Mouse (Mus musculus) midbrain, embryonic 15.5 days (tissue): ENCODE results near the gene Jakmip3. TPM values are rescaled to one million over a fixed set of nuclear protein-coding genes. Genes with fewer than 3 reads are reported as not detected.
A peak's percentile ranks its signal among the peaks of the same experiment; 100 is the strongest.

Experiments
- ATAC-seq: fragments of 200-750 bp; cut with Nextera tagmentation; replicated peaks from 2 replicates; pipeline ENCODE4 v1.8.0; 2017; ENCODE audit warnings: moderate TSS enrichment
- H3K27ac ChIP-seq: fragments of 300-500 bp; sonication (generic); 2 replicates; pipeline ENCODE4 v1.5.1; 2015; ENCODE audit warnings: mild to moderate bottlenecking, inconsistent platforms
- H3K27me3 ChIP-seq: fragments of 300-500 bp; sonication (generic); replicated peaks from 2 replicates; pipeline ENCODE4 v1.6.1; 2015; ENCODE audit warnings: inconsistent platforms
- H3K36me3 ChIP-seq: fragments of 300-500 bp; sonication (generic); replicated peaks from 2 replicates; pipeline ENCODE4 v1.6.1; 2015; ENCODE audit warnings: inconsistent platforms
- H3K4me1 ChIP-seq: fragments of 300-500 bp; sonication (generic); 2 replicates; pipeline ENCODE4 v1.6.1; 2015; ENCODE audit warnings: inconsistent platforms
- H3K4me2 ChIP-seq: fragments of 300-500 bp; sonication (generic); 2 replicates; pipeline ENCODE4 v1.6.1; 2015; ENCODE audit warnings: inconsistent platforms, mild to moderate bottlenecking, moderate library complexity
- H3K4me3 ChIP-seq: fragments of 300-500 bp; sonication (generic); 2 replicates; pipeline ENCODE4 v1.5.1; 2015; ENCODE audit warnings: mild to moderate bottlenecking, inconsistent platforms
- H3K9ac ChIP-seq: fragments of 300-500 bp; sonication (generic); 2 replicates; pipeline ENCODE4 v1.6.1; 2015; ENCODE audit warnings: mild to moderate bottlenecking, inconsistent platforms
- H3K9me3 ChIP-seq: fragments of 300-500 bp; sonication (generic); 2 replicates; pipeline ENCODE4 v1.6.1; 2016; ENCODE audit warnings: inconsistent platforms
- WGBS: fragments of 180-500 bp; shearing (Covaris S2); methylation state at CpG from one replicate; pipeline ENCODE4 v1.1.7; 2015; ENCODE audit warnings: mixed read lengths; 5-methylcytosine and 5-hydroxymethylcytosine counted together
- polyA plus RNA-seq: library from polyadenylated mRNA; unstranded; fragments of >200 nt; fragmentation: Nextera tagmentation; extraction: Ambion mirVana; gene quantifications from 2 replicates; pipeline ENCODE4 v1.2.1, GENCODE M21; 2015

Jakmip3 gene
- polyA plus RNA-seq, 1 experiment from 2014 or later: 11.1 TPM

GRCm38 (mm10) chr7:138919156-138919944 lies 21.2 kb upstream of the Jakmip3 start:
- Histone ChIP-seq H3K4me1 (peaks cover 12% of the 10 kb centered on the region), H3K27me3 (no peaks in the 10 kb centered on the region), H3K9ac (peak overlapping the region; percentile 22; the same call in 1 of the 2 replicates), H3K27ac (0 out of 2 replicates have a peak overlapping the region, but pooled peaks have one; percentile 25), H3K4me2 (peak overlapping the region; percentile 49), H3K9me3 (no peaks in the 10 kb centered on the region), H3K36me3 (no peaks in the 10 kb centered on the region), H3K4me3 (peak overlapping the region; percentile 29)
- no peak for ATAC-seq
- WGBS: 4% methylated on average over 26 of the region's 26 CpGs

GRCm38 (mm10) chr7:138921611-138922010 lies 18.9 kb upstream of the Jakmip3 start:
- Histone ChIP-seq H3K27me3 (no peaks in the 10 kb centered on the region), H3K27ac (no peak overlapping the region), H3K9ac (no peak overlapping the region), H3K4me2 (no peak overlapping the region), H3K4me1 (peaks cover 12% of the 10 kb centered on the region), H3K9me3 (no peaks in the 10 kb centered on the region), H3K36me3 (no peaks in the 10 kb centered on the region), H3K4me3 (no peak overlapping the region)
- no peak for ATAC-seq
- WGBS: 90% methylated on average over 8 of the region's 8 CpGs

- Histone ChIP-seq H3K27ac (no peak overlapping the region), H3K9me3 (no peaks in the 10 kb centered on the region), H3K9ac (no peak overlapping the region), H3K36me3 (no peaks in the 10 kb centered on the region), H3K4me2 (no peak overlapping the region), H3K27me3 (no peaks in the 10 kb centered on the region), H3K4me1 (peaks cover 10% of the 10 kb centered on the region), H3K4me3 (no peak overlapping the region)
- WGBS: 13% methylated on average over 3 of the region's 3 CpGs
- ATAC-seq: no peak
Measured at GRCm38 (mm10) chr7:138923756-138924425, 16.6 kb upstream of the Jakmip3 start.

GRCm38 (mm10) chr7:138928456-138928855 lies 12.1 kb upstream of the Jakmip3 start:
- Histone ChIP-seq H3K27me3 (no peaks in the 10 kb centered on the region), H3K4me3 (no peak overlapping the region), H3K4me2 (no peak overlapping the region), H3K27ac (no peak overlapping the region), H3K36me3 (no peaks in the 10 kb centered on the region), H3K9me3 (no peaks in the 10 kb centered on the region), H3K4me1 (no peaks in the 10 kb centered on the region), H3K9ac (no peak overlapping the region)
- WGBS: 96% methylated on average over 4 of the region's 4 CpGs
- ATAC-seq: no peak

- no peak overlapping the region for H3K9ac ChIP-seq
- ATAC-seq: no peak
- H3K4me1 ChIP-seq: no peaks in the 10 kb centered on the region
- H3K36me3 ChIP-seq: no peaks in the 10 kb centered on the region
- no peak overlapping the region for H3K4me2 ChIP-seq
- peaks cover 8% of the 10 kb centered on the region for H3K27me3 ChIP-seq
- 93% methylated on average over 3 of the region's 3 CpGs for WGBS
- H3K4me3 ChIP-seq: no peak overlapping the region
- no peak overlapping the region for H3K27ac ChIP-seq
- H3K9me3 ChIP-seq: no peaks in the 10 kb centered on the region
Measured at GRCm38 (mm10) chr7:138934523-138934922, 6.0 kb upstream of the Jakmip3 start.

DNA sequence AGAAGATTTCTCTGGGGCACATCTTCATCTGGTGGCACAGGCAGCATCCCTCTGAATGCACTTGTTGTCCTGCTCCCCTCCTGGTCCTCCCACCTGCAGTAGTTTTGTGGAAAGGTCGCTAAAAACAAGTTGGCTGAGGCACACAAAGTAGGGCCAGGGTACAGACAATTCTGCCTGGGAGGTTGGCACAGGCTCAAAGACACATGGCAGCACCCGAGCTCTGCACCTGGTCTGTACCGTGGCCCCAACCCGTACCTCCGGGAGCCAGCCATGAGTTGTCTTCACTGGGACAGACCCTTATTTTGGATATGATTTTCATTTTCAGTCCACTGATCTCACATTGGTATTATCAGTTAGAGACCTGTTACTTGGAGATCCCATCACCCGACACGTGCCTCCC lies 1.5 kb upstream of the Jakmip3 start:
- no peak overlapping the region for H3K4me3 ChIP-seq
- no peak for ATAC-seq
- no peak overlapping the region for H3K9ac ChIP-seq
- peaks cover 32% of the 10 kb centered on the region for H3K27me3 ChIP-seq
- 0 out of 2 replicates have a peak, but pooled peaks cover 5% of the 10 kb centered on the region for H3K4me1 ChIP-seq
- no peak overlapping the region for H3K27ac ChIP-seq
- H3K4me2 ChIP-seq: no peak overlapping the region
- no peaks in the 10 kb centered on the region for H3K36me3 ChIP-seq
- WGBS: 77% methylated on average over 7 of the region's 7 CpGs
- no peaks in the 10 kb centered on the region for H3K9me3 ChIP-seq

- Histone ChIP-seq H3K4me3 (peak overlapping the region; percentile 57), H3K36me3 (no peaks in the 10 kb centered on the region), H3K4me1 (0 out of 2 replicates have a peak, but pooled peaks cover 5% of the 10 kb centered on the region), H3K27me3 (peaks cover 32% of the 10 kb centered on the region), H3K9me3 (no peaks in the 10 kb centered on the region), H3K4me2 (peak overlapping the region; percentile 73), H3K9ac (peak overlapping the region; percentile 64), H3K27ac (peak overlapping the region; percentile 54)
- peak; percentile 73 for ATAC-seq
- 2% methylated on average over 17 of the region's 17 CpGs for WGBS
Measured at GRCm38 (mm10) chr7:138940256-138940611, 296 bp upstream of the Jakmip3 start.

- Histone ChIP-seq H3K4me2 (peak overlapping the region; percentile 73), H3K9me3 (no peaks in the 10 kb centered on the region), H3K27ac (peak overlapping the region; percentile 54), H3K4me3 (peak overlapping the region; percentile 57), H3K4me1 (0 out of 2 replicates have a peak, but pooled peaks cover 5% of the 10 kb centered on the region), H3K27me3 (peaks cover 32% of the 10 kb centered on the region), H3K9ac (peak overlapping the region; percentile 64), H3K36me3 (no peaks in the 10 kb centered on the region)
- ATAC-seq: no peak
- 30% methylated on average over 5 of the region's 5 CpGs for WGBS
Measured at GRCm38 (mm10) chr7:138941571-138941970, 1.0 kb downstream of the Jakmip3 start.

- Histone ChIP-seq H3K4me2 (peak overlapping the region; percentile 73; the same call in 1 of the 2 replicates), H3K4me3 (no peak overlapping the region), H3K9me3 (no peaks in the 10 kb centered on the region), H3K4me1 (0 out of 2 replicates have a peak, but pooled peaks cover 5% of the 10 kb centered on the region), H3K36me3 (no peaks in the 10 kb centered on the region), H3K27me3 (peaks cover 32% of the 10 kb centered on the region), H3K27ac (no peak overlapping the region), H3K9ac (no peak overlapping the region)
- ATAC-seq: no peak
- WGBS: 85% methylated on average over 1 of the region's 1 CpGs
Measured at GRCm38 (mm10) chr7:138942301-138942700, 1.8 kb downstream of the Jakmip3 start.

DNA sequence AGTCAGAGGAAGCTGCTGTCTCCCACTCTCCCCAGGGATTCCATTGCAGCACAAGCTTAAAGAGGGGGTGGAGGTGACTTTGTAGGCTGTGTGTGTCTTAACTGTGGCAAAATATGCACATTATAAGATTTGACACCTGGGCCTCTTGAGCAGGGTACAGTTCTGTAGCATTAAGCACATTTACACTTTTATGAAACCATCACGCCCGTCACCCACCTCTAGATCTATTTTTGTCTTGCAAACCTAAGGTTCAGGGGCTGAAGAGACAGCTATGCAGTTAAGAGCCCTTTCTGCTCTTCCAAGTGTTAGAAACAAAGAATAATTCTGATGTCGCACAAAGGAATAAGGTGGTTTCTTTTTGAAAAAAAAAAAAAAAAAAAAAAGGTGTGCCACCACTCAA lies 5.1 kb downstream of the Jakmip3 start:
- 0 out of 2 replicates have a peak, but pooled peaks cover 5% of the 10 kb centered on the region for H3K4me1 ChIP-seq
- no peak for ATAC-seq
- H3K27me3 ChIP-seq: peaks cover 16% of the 10 kb centered on the region
- no peak overlapping the region for H3K27ac ChIP-seq
- 60% methylated on average over 3 of the region's 3 CpGs for WGBS
- no peak overlapping the region for H3K9ac ChIP-seq
- no peak overlapping the region for H3K4me2 ChIP-seq
- no peaks in the 10 kb centered on the region for H3K36me3 ChIP-seq
- H3K9me3 ChIP-seq: no peaks in the 10 kb centered on the region
- H3K4me3 ChIP-seq: no peak overlapping the region

GRCm38 (mm10) chr7:138947741-138948140 lies 7.2 kb downstream of the Jakmip3 start:
- H3K27me3 ChIP-seq: peaks cover 7% of the 10 kb centered on the region
- no peaks in the 10 kb centered on the region for H3K36me3 ChIP-seq
- no peak overlapping the region for H3K4me2 ChIP-seq
- H3K4me1 ChIP-seq: no peaks in the 10 kb centered on the region
- no peak overlapping the region for H3K9ac ChIP-seq
- no peak overlapping the region for H3K4me3 ChIP-seq
- WGBS: 88% methylated on average over 8 of the region's 8 CpGs
- no peak for ATAC-seq
- H3K9me3 ChIP-seq: no peaks in the 10 kb centered on the region
- no peak overlapping the region for H3K27ac ChIP-seq

- no peak overlapping the region for H3K9ac ChIP-seq
- no peak overlapping the region for H3K4me2 ChIP-seq
- no peak overlapping the region for H3K27ac ChIP-seq
- 47% methylated on average over 8 of the region's 8 CpGs for WGBS
- ATAC-seq: peak; percentile 56; the same call in 1 of the 2 replicates
- no peak overlapping the region for H3K4me3 ChIP-seq
- H3K36me3 ChIP-seq: no peaks in the 10 kb centered on the region
- H3K4me1 ChIP-seq: no peaks in the 10 kb centered on the region
- H3K27me3 ChIP-seq: peaks cover 3% of the 10 kb centered on the region
- no peaks in the 10 kb centered on the region for H3K9me3 ChIP-seq
Measured at GRCm38 (mm10) chr7:138948309-138948708, 7.8 kb downstream of the Jakmip3 start.
